Mouse (Mus musculus): Measurements from ENCODE around the gene Pcgf6. TPM values are rescaled to one million over a fixed set of nuclear protein-coding genes. Genes with fewer than 3 reads are reported as not detected.

Pcgf6 gene
- total RNA-seq, 2 experiments from 2014 or later = 2.4 to 3.1 TPM

Other genes starting within 250 kb of the Pcgf6 start
- not detected for gene Ina, start 36.2 kb downstream of the Pcgf6 start, total RNA-seq (2021)
- gene Nt5c2, start 35.8 kb downstream of the Pcgf6 start, total RNA-seq (2021) = 10 to 100 TPM; 17.5 to 23.0 TPM
- gene Taf5, start 16.8 kb upstream of the Pcgf6 start, total RNA-seq (2021) = 1 to 10 TPM; 2.5 to 2.7 TPM
- gene Usmg5, start 39.7 kb upstream of the Pcgf6 start, total RNA-seq (2021) = 1,000 to 10,000 TPM; 1,075 to 1,222 TPM
- gene Pdcd11, start 39.9 kb upstream of the Pcgf6 start, total RNA-seq (2021) = 1 to 10 TPM; 6.8 to 8.3 TPM
- 1 to 10 TPM; 2.4 to 3.2 TPM for gene Calhm2, start 87.4 kb upstream of the Pcgf6 start, total RNA-seq (2021)
- not detected for gene Calhm1, start 93.3 kb upstream of the Pcgf6 start, total RNA-seq (2021)
- not detected for gene Calhm3, start 106.9 kb upstream of the Pcgf6 start, total RNA-seq (2021)
- gene Neurl1a, start 127.9 kb upstream of the Pcgf6 start, total RNA-seq (2021) = 10 to 100 TPM; 63.6 to 86.9 TPM

Data from gastrocnemius, postnatal 14 days (tissue).